Mouse (Mus musculus): ENCODE results near the gene Strip2. TPM values are rescaled to one million over a fixed set of nuclear protein-coding genes. Genes with fewer than 3 reads are reported as not detected.

Gene Strip2
- total RNA-seq, 1 experiment from 2014 or later, result not detected

- no peak for ATAC-seq (ENCODE audit: extremely low read depth, insufficient number of reproducible peaks, low FRiP score, poor library complexity, severe bottlenecking)
Observed at GRCm38 (mm10) chr6:29923501-29923900, 6.7 kb downstream of the Strip2 start.

- ATAC-seq (ENCODE audit: extremely low read depth, insufficient number of reproducible peaks, low FRiP score, poor library complexity, severe bottlenecking), result no peak
Observed at GRCm38 (mm10) chr6:29925594-29926219, 8.9 kb downstream of the Strip2 start.

GRCm38 (mm10) chr6:29930087-29930486, 13.3 kb downstream of the Strip2 start:
- ATAC-seq (ENCODE audit: extremely low read depth, insufficient number of reproducible peaks, low FRiP score, poor library complexity, severe bottlenecking), result no peak

GRCm38 (mm10) chr6:29930665-29931064, 13.9 kb downstream of the Strip2 start:
- no peak for ATAC-seq (ENCODE audit: extremely low read depth, insufficient number of reproducible peaks, low FRiP score, poor library complexity, severe bottlenecking)

- ATAC-seq (ENCODE audit: extremely low read depth, insufficient number of reproducible peaks, low FRiP score, poor library complexity, severe bottlenecking), result no peak
Observed at GRCm38 (mm10) chr6:29931181-29931580, 14.4 kb downstream of the Strip2 start.

GRCm38 (mm10) chr6:29935741-29936140, 18.9 kb downstream of the Strip2 start:
- ATAC-seq (ENCODE audit: extremely low read depth, insufficient number of reproducible peaks, low FRiP score, poor library complexity, severe bottlenecking), result no peak

- no peak for ATAC-seq (ENCODE audit: extremely low read depth, insufficient number of reproducible peaks, low FRiP score, poor library complexity, severe bottlenecking)
Observed at GRCm38 (mm10) chr6:29940428-29940827, 23.6 kb downstream of the Strip2 start.

GRCm38 (mm10) chr6:29941036-29941435, 24.2 kb downstream of the Strip2 start:
- ATAC-seq (ENCODE audit: extremely low read depth, insufficient number of reproducible peaks, low FRiP score, poor library complexity, severe bottlenecking), result no peak

GRCm38 (mm10) chr6:29944465-29944864, 27.7 kb downstream of the Strip2 start:
- no peak for ATAC-seq (ENCODE audit: extremely low read depth, insufficient number of reproducible peaks, low FRiP score, poor library complexity, severe bottlenecking)

GRCm38 (mm10) chr6:29946568-29946967, 29.8 kb downstream of the Strip2 start:
- ATAC-seq (ENCODE audit: extremely low read depth, insufficient number of reproducible peaks, low FRiP score, poor library complexity, severe bottlenecking), result no peak

- ATAC-seq (ENCODE audit: extremely low read depth, insufficient number of reproducible peaks, low FRiP score, poor library complexity, severe bottlenecking), result no peak
Observed at GRCm38 (mm10) chr6:29947823-29948222, 31.0 kb downstream of the Strip2 start.

GRCm38 (mm10) chr6:29956749-29957148, 39.9 kb downstream of the Strip2 start:
- ATAC-seq (ENCODE audit: extremely low read depth, insufficient number of reproducible peaks, low FRiP score, poor library complexity, severe bottlenecking), result no peak

GRCm38 (mm10) chr6:29958669-29959068, 41.9 kb downstream of the Strip2 start:
- no peak for ATAC-seq (ENCODE audit: extremely low read depth, insufficient number of reproducible peaks, low FRiP score, poor library complexity, severe bottlenecking)

- no peak for ATAC-seq (ENCODE audit: extremely low read depth, insufficient number of reproducible peaks, low FRiP score, poor library complexity, severe bottlenecking)
Observed at GRCm38 (mm10) chr6:29961081-29961480, 44.3 kb downstream of the Strip2 start.

GRCm38 (mm10) chr6:29967917-29968316, 51.1 kb downstream of the Strip2 start:
- no peak for ATAC-seq (ENCODE audit: extremely low read depth, insufficient number of reproducible peaks, low FRiP score, poor library complexity, severe bottlenecking)

GRCm38 (mm10) chr6:29973341-29973740, 56.5 kb downstream of the Strip2 start:
- ATAC-seq (ENCODE audit: extremely low read depth, insufficient number of reproducible peaks, low FRiP score, poor library complexity, severe bottlenecking), result no peak

GRCm38 (mm10) chr6:29974836-29975235, 58.0 kb downstream of the Strip2 start:
- ATAC-seq (ENCODE audit: extremely low read depth, insufficient number of reproducible peaks, low FRiP score, poor library complexity, severe bottlenecking), result no peak

- no peak for ATAC-seq (ENCODE audit: extremely low read depth, insufficient number of reproducible peaks, low FRiP score, poor library complexity, severe bottlenecking)
Observed at GRCm38 (mm10) chr6:29980461-29980860, 63.6 kb downstream of the Strip2 start.

GRCm38 (mm10) chr6:29981797-29982196, 65.0 kb downstream of the Strip2 start:
- ATAC-seq (ENCODE audit: extremely low read depth, insufficient number of reproducible peaks, low FRiP score, poor library complexity, severe bottlenecking), result no peak

GRCm38 (mm10) chr6:29985058-29985498, 68.3 kb downstream of the Strip2 start:
- ATAC-seq (ENCODE audit: extremely low read depth, insufficient number of reproducible peaks, low FRiP score, poor library complexity, severe bottlenecking), result peak; percentile 95

GRCm38 (mm10) chr6:29985504-29985903, 68.7 kb downstream of the Strip2 start:
- ATAC-seq (ENCODE audit: extremely low read depth, insufficient number of reproducible peaks, low FRiP score, poor library complexity, severe bottlenecking), result no peak

Measured in neutrophil, adult 5-6 weeks (primary cell).